In the genomic region with DNA sequence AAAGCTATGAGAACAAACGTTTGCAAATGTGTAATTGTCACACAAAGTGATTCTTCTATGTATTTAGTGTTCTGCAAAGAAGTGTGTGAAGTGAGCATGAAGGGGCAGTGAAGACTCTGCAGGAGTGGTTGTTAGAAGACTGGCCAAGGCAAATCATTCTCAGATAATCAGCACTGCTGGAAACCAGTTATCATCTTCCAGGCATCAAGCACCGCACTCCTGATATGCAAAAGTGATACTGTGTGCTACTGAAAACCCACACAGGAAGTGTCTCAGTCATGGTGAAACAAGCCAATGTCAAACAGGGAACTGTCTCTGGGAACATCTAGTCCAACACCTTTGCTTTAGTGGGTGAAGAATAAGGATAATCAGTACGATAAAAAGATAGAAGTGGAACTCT, we compare ENCODE assay signal across 24 mouse cellular contexts.
DNase-seq lines count a peak whose midpoint lies in the region; ATAC-seq and TF ChIP-seq lines count a peak whose summit lies in the region.
"Had no signal": no experiment of that assay in that cellular context is flagged by ENCODE, and none has a peak within 500 bp of the region (broad histone marks: within the 10 kb centered on the region; RNA-seq: fewer than 3 reads in every experiment).

No protein-coding gene starts in this region.

- ATAC-seq in common myeloid progenitor, adult 5-6 weeks (replicated peaks; ENCODE audit: low read depth, poor library complexity, severe bottlenecking): peak; percentile 69; the same call in 1 of the 2 replicates
- ATAC-seq in megakaryocyte, adult 5-6 weeks (ENCODE audit: poor library complexity, severe bottlenecking): peak; percentile 82
- ATAC-seq: forebrain, embryonic 13.5 days; forebrain, embryonic 16.5 days; hindbrain, postnatal 0 days; inflammation-experienced regulatory T-cells, adult 6 months; intestine, embryonic 16.5 days had no signal

- H3K27me3 ChIP-seq in CH12.LX (replicated peaks): no peaks in the 10 kb centered on the region
- H3K27me3 ChIP-seq: forebrain, embryonic 13.5 days had no signal

- in situ Hi-C loops in CH12.LX (cut with MboI; ENCODE audit: low pct_ligation_motif_present, low pct_unique_long_range_greater_than_20kb, low sequenced_read_pairs): no loop called here

- no peaks in the 10 kb centered on the region for H3K79me2 ChIP-seq in CH12.LX (replicated peaks; ENCODE audit: control insufficient read depth, extremely low read depth, insufficient read depth, poor library complexity, severe bottlenecking)

- peaks cover 0 to 8% of the 10 kb centered on the region in 2 experiments; a peak in 1 of 4 replicates for H3K4me1 ChIP-seq in CH12.LX (ENCODE audit: control insufficient read depth in 1 of 2, insufficient read depth in 2 of 2)
- H3K4me1 ChIP-seq: forebrain, embryonic 13.5 days had no signal

- TF ChIP-seq EP300 in CH12.LX (IDR thresholded peaks at IDR 0.05; ENCODE audit: low read length): peak; percentile 51

- H3K4me2 ChIP-seq in CH12.LX (ENCODE audit: insufficient read depth, low read depth, poor library complexity, severe bottlenecking): no peak overlapping the region
- H3K4me2 ChIP-seq: forebrain, embryonic 13.5 days; heart, embryonic 11.5 days; hindbrain, embryonic 14.5 days had no signal

- no peak for TF ChIP-seq RAD21 in CH12.LX (IDR thresholded peaks at IDR 0.05; ENCODE audit: low read depth, low read length)

- TF ChIP-seq CTCF in CH12.LX (conservative IDR thresholded peaks at IDR 0.05 in 1 of 2, IDR thresholded peaks at IDR 0.05 in 1 of 2; ENCODE audit: low read depth in 2 of 2, low read length in 2 of 2): no peak

- H3K9me3 ChIP-seq in CH12.LX (replicated peaks; ENCODE audit: low read length): no peaks in the 10 kb centered on the region
- H3K9me3 ChIP-seq: forebrain, embryonic 10.5 days; forebrain, embryonic 13.5 days; G1E had no signal

- H3K4me3 ChIP-seq in CH12.LX (replicated peaks in 1 of 3; ENCODE audit: low read depth in 2 of 3, low read length in 2 of 3, poor library complexity in 1 of 3): no peak overlapping the region
- H3K4me3 ChIP-seq: forebrain, embryonic 10.5 days; forebrain, embryonic 13.5 days; gastrocnemius, adult 2 months had no signal

- no peak for TF ChIP-seq POLR2A in CH12.LX (IDR thresholded peaks at IDR 0.05; ENCODE audit: low read depth, low read length)

- dilution Hi-C loops in CH12.LX (cut with MboI; ENCODE audit: extremely low pct_ligation_motif_present, extremely low pct_unique_long_range_greater_than_20kb, low sequenced_read_pairs): no loop called here

- H3K27ac ChIP-seq in CH12.LX (ENCODE audit: insufficient read depth, low read depth): no peak overlapping the region
- H3K27ac ChIP-seq: forebrain, embryonic 10.5 days; forebrain, embryonic 13.5 days; gastrocnemius, adult 2 months; hindbrain, embryonic 14.5 days; hindbrain, postnatal 0 days had no signal

- H3K36me3 ChIP-seq in CH12.LX (replicated peaks in 1 of 2; ENCODE audit: control insufficient read depth in 1 of 2, insufficient read depth in 1 of 2, low read length in 1 of 2): no peaks in the 10 kb centered on the region
- H3K36me3 ChIP-seq: forebrain, embryonic 10.5 days; G1E had no signal

- no peak overlapping the region for H3K9ac ChIP-seq in CH12.LX (ENCODE audit: insufficient read depth, low read depth)
- H3K9ac ChIP-seq: forebrain, embryonic 13.5 days; hindbrain, embryonic 14.5 days had no signal

- DNase-seq in CH12.LX (ENCODE audit: extremely low read depth): no peak
- no peak for DNase-seq in right cerebral cortex, postnatal 4 days
- no peak for DNase-seq in adrenal gland, postnatal 25 days
- DNase-seq in frontal cortex, postnatal 25 days (ENCODE audit: low spot score in 2 of 2): no peak
- DNase-seq: adrenal gland, adult 2 months; adrenal gland, postnatal 14 days; cerebellum, adult 11-12 months; cerebellum, adult 9-11 months; cerebellum, postnatal 25 days; gastrocnemius, adult 2 months; gastrocnemius, postnatal 14 days; heart, postnatal 36 days; kidney, adult 2 months had no signal

TF ChIP-seq in CH12.LX, 34 proteins besides CTCF, POLR2A, EP300 and RAD21:
- TF ChIP-seq USF2 (conservative IDR thresholded peaks at IDR 0.05; ENCODE audit: low read depth, low read length) (no peak), ZMIZ1 (IDR thresholded peaks at IDR 0.05; ENCODE audit: low read depth, low read length) (no peak), CHD1 (IDR thresholded peaks at IDR 0.05; ENCODE audit: low read depth, low read length) (no peak), SMC3 (IDR thresholded peaks at IDR 0.05; ENCODE audit: low read depth, low read length) (no peak), NELFE (IDR thresholded peaks at IDR 0.05; ENCODE audit: low read depth, low read length) (no peak), JUND (conservative IDR thresholded peaks at IDR 0.05; ENCODE audit: low read depth, low read length) (no peak), GABPA (IDR thresholded peaks at IDR 0.05; ENCODE audit: insufficient replicate concordance, low read depth, low read length) (no peak), MAFK (IDR thresholded peaks at IDR 0.05; ENCODE audit: insufficient replicate concordance, low read length) (no peak), IRF4 (IDR thresholded peaks at IDR 0.05; ENCODE audit: low read depth, low read length) (no peak), NRF1 (IDR thresholded peaks at IDR 0.05; ENCODE audit: low read depth, low read length) (no peak), ELF1 (IDR thresholded peaks at IDR 0.05; ENCODE audit: low read depth, low read length) (no peak), BHLHE40 (IDR thresholded peaks at IDR 0.05; ENCODE audit: low read depth, low read length) (no peak), MXI1 (IDR thresholded peaks at IDR 0.05; ENCODE audit: low read depth, low read length) (no peak), PAX5 (IDR thresholded peaks at IDR 0.05; ENCODE audit: low read length) (no peak), CHD2 (IDR thresholded peaks at IDR 0.05; ENCODE audit: low read length) (no peak), TBP (conservative IDR thresholded peaks at IDR 0.05; ENCODE audit: low read depth, low read length) (no peak), ZC3H11A (IDR thresholded peaks at IDR 0.05; ENCODE audit: low read depth, low read length) (no peak), MAZ (IDR thresholded peaks at IDR 0.05; ENCODE audit: low read depth, low read length) (no peak)
